ENCODE assay signal across 23 mouse cellular contexts in genomic region chr1:88427987-88428741, GRCm38 (mm10). TPM values are rescaled to one million over a fixed set of nuclear protein-coding genes. Genes with fewer than 3 reads are reported as not detected.
DNase-seq lines count a peak whose midpoint lies in the region; ATAC-seq and TF ChIP-seq lines count a peak whose summit lies in the region.
"Had no signal": no experiment of that assay in that cellular context is flagged by ENCODE, and none has a peak within 500 bp of the region (broad histone marks: within the 10 kb centered on the region; RNA-seq: fewer than 3 reads in every experiment).

No protein-coding gene starts in this region.

- H3K9me3 ChIP-seq in midbrain, postnatal 0 days (ENCODE audit: low read length), result no peaks in the 10 kb centered on the region
- H3K9me3 ChIP-seq in midbrain, embryonic 15.5 days, result no peaks in the 10 kb centered on the region
- H3K9me3 ChIP-seq in lung, postnatal 0 days (ENCODE audit: low read length), result no peaks in the 10 kb centered on the region
- H3K9me3 ChIP-seq in stomach, postnatal 0 days (ENCODE audit: control insufficient read depth, low read length), result no peaks in the 10 kb centered on the region
- no peaks in the 10 kb centered on the region for H3K9me3 ChIP-seq in forebrain, embryonic 16.5 days (ENCODE audit: control insufficient read depth, low read length)
- H3K9me3 ChIP-seq: heart, embryonic 13.5 days; limb, embryonic 10.5 days; midbrain, embryonic 12.5 days had no signal

- H3K9ac ChIP-seq in midbrain, postnatal 0 days (replicated peaks; ENCODE audit: low read length, poor library complexity, severe bottlenecking), result 0 out of 2 replicates have a peak overlapping the region, but pooled peaks have one; percentile 10
- H3K9ac ChIP-seq in midbrain, embryonic 15.5 days, result no peak overlapping the region
- H3K9ac ChIP-seq in lung, postnatal 0 days (replicated peaks; ENCODE audit: low read depth), result no peak overlapping the region
- H3K9ac ChIP-seq in stomach, postnatal 0 days (ENCODE audit: low read length), result no peak overlapping the region
- no peak overlapping the region for H3K9ac ChIP-seq in forebrain, embryonic 16.5 days (replicated peaks; ENCODE audit: low read depth, low read length)
- H3K9ac ChIP-seq in heart, adult 2 months (ENCODE audit: low read depth, low read length), result no peak overlapping the region
- H3K9ac ChIP-seq: heart, embryonic 13.5 days; midbrain, embryonic 12.5 days had no signal

- H3K27me3 ChIP-seq in midbrain, postnatal 0 days (ENCODE audit: insufficient read depth, low read length), result no peaks in the 10 kb centered on the region
- no peaks in the 10 kb centered on the region for H3K27me3 ChIP-seq in midbrain, embryonic 15.5 days (replicated peaks)
- H3K27me3 ChIP-seq in lung, postnatal 0 days (replicated peaks; ENCODE audit: insufficient read depth, low read length), result no peaks in the 10 kb centered on the region
- H3K27me3 ChIP-seq in stomach, postnatal 0 days (ENCODE audit: control insufficient read depth, insufficient read depth, low read length), result no peaks in the 10 kb centered on the region
- no peaks in the 10 kb centered on the region for H3K27me3 ChIP-seq in forebrain, embryonic 16.5 days (replicated peaks; ENCODE audit: control insufficient read depth, insufficient read depth, low read length)
- no peaks in the 10 kb centered on the region for H3K27me3 ChIP-seq in heart, adult 2 months (ENCODE audit: control insufficient read depth, insufficient read depth, low read length)
- H3K27me3 ChIP-seq: midbrain, embryonic 12.5 days had no signal

- peaks cover 7% of the 10 kb centered on the region; the same call in 1 of the 2 replicates for H3K4me1 ChIP-seq in midbrain, postnatal 0 days (ENCODE audit: insufficient read depth, low read length)
- H3K4me1 ChIP-seq in midbrain, embryonic 15.5 days, result peaks cover 11% of the 10 kb centered on the region
- no peaks in the 10 kb centered on the region for H3K4me1 ChIP-seq in lung, postnatal 0 days (ENCODE audit: insufficient read depth, low read depth, low read length)
- no peaks in the 10 kb centered on the region for H3K4me1 ChIP-seq in stomach, postnatal 0 days (replicated peaks; ENCODE audit: control insufficient read depth, insufficient read depth)
- H3K4me1 ChIP-seq in forebrain, embryonic 16.5 days (replicated peaks; ENCODE audit: control insufficient read depth, insufficient read depth, low read length), result peaks cover 3% of the 10 kb centered on the region
- no peaks in the 10 kb centered on the region for H3K4me1 ChIP-seq in heart, adult 2 months (ENCODE audit: control insufficient read depth, insufficient read depth, low read length)

- no peaks in the 10 kb centered on the region for H3K36me3 ChIP-seq in midbrain, postnatal 0 days (ENCODE audit: insufficient read depth, low read length)
- H3K36me3 ChIP-seq in midbrain, embryonic 15.5 days (replicated peaks), result no peaks in the 10 kb centered on the region
- H3K36me3 ChIP-seq in lung, postnatal 0 days (ENCODE audit: insufficient read depth, low read length), result no peaks in the 10 kb centered on the region
- H3K36me3 ChIP-seq in stomach, postnatal 0 days (ENCODE audit: control insufficient read depth, insufficient read depth, low read length), result no peaks in the 10 kb centered on the region
- H3K36me3 ChIP-seq in forebrain, embryonic 16.5 days (ENCODE audit: control insufficient read depth, insufficient read depth), result no peaks in the 10 kb centered on the region
- no peaks in the 10 kb centered on the region for H3K36me3 ChIP-seq in heart, adult 2 months (ENCODE audit: control insufficient read depth, insufficient read depth, low read length)
- H3K36me3 ChIP-seq: heart, embryonic 13.5 days; limb, embryonic 10.5 days; midbrain, embryonic 12.5 days had no signal

- no peak overlapping the region for H3K27ac ChIP-seq in midbrain, postnatal 0 days (ENCODE audit: low read depth, low read length)
- H3K27ac ChIP-seq in midbrain, embryonic 15.5 days, result no peak overlapping the region
- peak overlapping the region; percentile 75 for H3K27ac ChIP-seq in lung, postnatal 0 days (ENCODE audit: low read length)
- H3K27ac ChIP-seq in stomach, postnatal 0 days (replicated peaks), result peak overlapping the region; percentile 13; the same call in 1 of the 2 replicates
- H3K27ac ChIP-seq in forebrain, embryonic 16.5 days (ENCODE audit: low read length), result no peak overlapping the region
- H3K27ac ChIP-seq in heart, adult 2 months, result no peak overlapping the region
- H3K27ac ChIP-seq: gastrocnemius, adult 2 months; heart, embryonic 13.5 days; limb, embryonic 10.5 days; midbrain, embryonic 12.5 days had no signal

- peak; percentile 88 for TF ChIP-seq EP300 in lung, postnatal 0 days (IDR thresholded peaks at IDR 0.05)
- no peak for TF ChIP-seq EP300 in stomach, postnatal 0 days (optimal IDR thresholded peaks at IDR 0.05)
- no peak for TF ChIP-seq EP300 in heart, adult 2 months (IDR thresholded peaks at IDR 0.05; ENCODE audit: insufficient read depth, low read depth, low read length)

- H3K4me2 ChIP-seq in midbrain, postnatal 0 days (ENCODE audit: low read depth, low read length, poor library complexity, severe bottlenecking), result no peak overlapping the region
- no peak overlapping the region for H3K4me2 ChIP-seq in midbrain, embryonic 15.5 days
- no peak overlapping the region for H3K4me2 ChIP-seq in lung, postnatal 0 days (replicated peaks; ENCODE audit: low read depth, low read length)
- H3K4me2 ChIP-seq in stomach, postnatal 0 days (replicated peaks; ENCODE audit: low read depth), result no peak overlapping the region
- no peak overlapping the region for H3K4me2 ChIP-seq in forebrain, embryonic 16.5 days (ENCODE audit: low read length)
- H3K4me2 ChIP-seq: heart, embryonic 13.5 days; liver, embryonic 11.5 days; midbrain, embryonic 12.5 days had no signal

- no peak for TF ChIP-seq CTCF in midbrain, postnatal 0 days (IDR thresholded peaks at IDR 0.05)
- no peak for TF ChIP-seq CTCF in lung, postnatal 0 days (IDR thresholded peaks at IDR 0.05)
- TF ChIP-seq CTCF in stomach, postnatal 0 days (IDR thresholded peaks at IDR 0.05; ENCODE audit: low read depth), result no peak
- no peak for TF ChIP-seq CTCF in heart, adult 2 months (IDR thresholded peaks at IDR 0.05)

- DNase-seq in midbrain, postnatal 0 days (ENCODE audit: low spot score), result no peak
- DNase-seq in brain, adult 2 months (ENCODE audit: low read depth, low spot score), result peak; percentile 48
- DNase-seq in lung, postnatal 0 days (ENCODE audit: low spot score), result peak; percentile 89
- DNase-seq in stomach, postnatal 0 days (ENCODE audit: low spot score), result peak; percentile 40
- no peak for DNase-seq in heart, adult 2 months
- DNase-seq: cerebellum, postnatal 10 days; gastrocnemius, adult 2 months; heart, postnatal 36 days; kidney, postnatal 36 days; retina, postnatal 1 day; thymus, postnatal 36 days had no signal

- no peak for TF ChIP-seq POLR2A in heart, adult 2 months (IDR thresholded peaks at IDR 0.05; ENCODE audit: insufficient read depth, low read depth, low read length)

- no peak overlapping the region for H3K4me3 ChIP-seq in midbrain, postnatal 0 days (ENCODE audit: low read depth, low read length)
- no peak overlapping the region for H3K4me3 ChIP-seq in midbrain, embryonic 15.5 days
- H3K4me3 ChIP-seq in lung, postnatal 0 days (ENCODE audit: low read depth, low read length), result no peak overlapping the region
- H3K4me3 ChIP-seq in stomach, postnatal 0 days (ENCODE audit: low read depth, low read length), result no peak overlapping the region
- H3K4me3 ChIP-seq in forebrain, embryonic 16.5 days (replicated peaks; ENCODE audit: low read length), result no peak overlapping the region
- no peak overlapping the region for H3K4me3 ChIP-seq in heart, adult 2 months
- H3K4me3 ChIP-seq: gastrocnemius, adult 2 months; heart, embryonic 13.5 days; limb, embryonic 10.5 days; midbrain, embryonic 12.5 days had no signal

- WGBS in midbrain, postnatal 0 days, result 84% methylated on average over 11 of the region's 11 CpGs
- 85% methylated on average over 11 of the region's 11 CpGs for WGBS in midbrain, embryonic 15.5 days
- WGBS in lung, postnatal 0 days, result 41% methylated on average over 11 of the region's 11 CpGs
- WGBS in stomach, postnatal 0 days, result 33% methylated on average over 11 of the region's 11 CpGs
- WGBS in forebrain, embryonic 16.5 days, result 83% methylated on average over 11 of the region's 11 CpGs
- WGBS in heart, adult 2 months, result 73% methylated on average over 11 of the region's 11 CpGs

- intact Hi-C loops in heart, adult 2 months (cut with DNase I), result loop anchor here (10.0 kb wide), 1 partner anchor 767 kb away; no protein-coding TSS in a partner anchor

- H3K79me2 ChIP-seq in heart, adult 2 months (replicated peaks; ENCODE audit: control insufficient read depth, insufficient read depth, low read length), result no peaks in the 10 kb centered on the region

- no peak for ATAC-seq in midbrain, postnatal 0 days (ENCODE audit: low FRiP score)
- no peak for ATAC-seq in midbrain, embryonic 15.5 days (replicated peaks)
- ATAC-seq in lung, postnatal 0 days, result peak; percentile 93
- ATAC-seq in stomach, postnatal 0 days (ENCODE audit: low FRiP score, low TSS enrichment), result peak; percentile 64
- ATAC-seq in forebrain, embryonic 16.5 days, result no peak
- ATAC-seq: hindbrain, embryonic 16.5 days; intestine, postnatal 0 days had no signal

RNA-seq across cellular contexts. Expression of gene Spp2, which starts 21.4 kb away (rescaled TPM):
- 2.8 TPM in 1 of 2 replicates, not detected in the other for total RNA-seq in midbrain, postnatal 0 days (2014; rRNA removed)
- polyA plus RNA-seq in midbrain, postnatal 0 days (2015; fragmentation: Nextera tagmentation; extraction: Ambion mirVana), result 1.3 and 2.4 TPM in 2 replicates
- 0.69 and 0.77 TPM in 2 replicates for polyA plus RNA-seq in midbrain, embryonic 15.5 days (2015; fragmentation: Nextera tagmentation; extraction: Ambion mirVana)
- polyA plus RNA-seq in lung, postnatal 0 days (2015; fragmentation: Nextera tagmentation; extraction: Ambion mirVana), result not detected in 2 replicates
- 0.93 and 1.8 TPM in 2 replicates for polyA plus RNA-seq in stomach, postnatal 0 days (2015; fragmentation: Nextera tagmentation; extraction: Ambion mirVana)
- polyA plus RNA-seq in forebrain, embryonic 16.5 days (2015; fragmentation: Nextera tagmentation; extraction: Ambion mirVana), result 0.53 TPM in 1 of 2 replicates, not detected in the other
- not detected for total RNA-seq in heart, adult 2 months (2021)
- not detected in 2 replicates for polyA plus RNA-seq in heart, adult 2 months (2012; rRNA removed)
- total RNA-seq: gastrocnemius, adult 2 months; granulocyte monocyte progenitor cell, adult 5-6 weeks; heart, postnatal 36 days; neutrophil, adult 5-6 weeks had no signal
- polyA plus RNA-seq: C2C12; forebrain, embryonic 11.5 days; limb, embryonic 10.5 days; midbrain, embryonic 12.5 days had no signal

Comparison
In these comparisons a context has a peak if more than half of its experiments do, and no peak if none do; other contexts are left out.
1. ATAC-seq: peak in lung, postnatal 0 days (single experiment) and stomach, postnatal 0 days (single experiment); none in midbrain, postnatal 0 days (single experiment), midbrain, embryonic 15.5 days (single experiment) and forebrain, embryonic 16.5 days (single experiment).
2. DNase-seq: peak in brain, adult 2 months (single experiment), lung, postnatal 0 days (single experiment) and stomach, postnatal 0 days (single experiment); none in midbrain, postnatal 0 days (single experiment) and heart, adult 2 months (0 of 2).
3. H3K27ac ChIP-seq: peak in lung, postnatal 0 days (single experiment) and stomach, postnatal 0 days (single experiment); none in midbrain, postnatal 0 days (single experiment), midbrain, embryonic 15.5 days (single experiment), forebrain, embryonic 16.5 days (single experiment) and heart, adult 2 months (single experiment).